Mouse (Mus musculus) limb, embryonic 14.5 days (tissue): ENCODE results near the gene Wipf3. TPM values are rescaled to one million over a fixed set of nuclear protein-coding genes. Genes with fewer than 3 reads are reported as not detected.

Experiments
- ATAC-seq: fragments of 200-750 bp; cut with Nextera tagmentation; 2 replicates; pipeline ENCODE4 v1.8.0; 2017; ENCODE audit warnings: low read depth, moderate number of reproducible peaks, moderate TSS enrichment; ENCODE audit not compliant: low FRiP score
- DNase-seq: peaks from one replicate; pipeline ENCODE4 v3.0.0-alpha.2; 2015; ENCODE audit warnings: low spot score
- H3K27ac ChIP-seq: fragments of 300-500 bp; sonication (generic); replicated peaks from 2 replicates; pipeline ENCODE4 v1.5.1; 2014; ENCODE audit warnings: low read depth, mild to moderate bottlenecking, low read length, moderate library complexity, mixed read lengths
- H3K27me3 ChIP-seq: fragments of 300-500 bp; sonication (generic); 2 replicates; pipeline ENCODE4 v1.6.1; 2014; ENCODE audit warnings: low read length, mixed read lengths; ENCODE audit not compliant: control insufficient read depth, insufficient read depth
- H3K36me3 ChIP-seq: fragments of 300-500 bp; sonication (generic); 2 replicates; pipeline ENCODE4 v1.6.1; 2014; ENCODE audit warnings: mild to moderate bottlenecking, low read length, moderate library complexity, mixed read lengths; ENCODE audit not compliant: control insufficient read depth, insufficient read depth
- H3K4me1 ChIP-seq: fragments of 300-500 bp; sonication (generic); 2 replicates; pipeline ENCODE4 v1.6.1; 2014; ENCODE audit warnings: antibody characterized with exemption, low read length, mixed read lengths; ENCODE audit not compliant: control insufficient read depth, insufficient read depth
- H3K4me2 ChIP-seq: fragments of 300-500 bp; sonication (generic); replicated peaks from 2 replicates; pipeline ENCODE4 v1.6.1; 2014; ENCODE audit warnings: low read depth, mild to moderate bottlenecking, low read length, moderate library complexity; ENCODE audit not compliant: severe bottlenecking
- H3K4me3 ChIP-seq: fragments of 300-500 bp; sonication (generic); replicated peaks from 2 replicates; pipeline ENCODE4 v1.5.1; 2014; ENCODE audit warnings: low read length
- H3K9ac ChIP-seq: fragments of 300-500 bp; sonication (generic); 2 replicates; pipeline ENCODE4 v1.6.1; 2014; ENCODE audit warnings: mild to moderate bottlenecking, low read depth, low read length, moderate library complexity; ENCODE audit not compliant: severe bottlenecking
- H3K9me3 ChIP-seq: fragments of 300-500 bp; sonication (generic); 2 replicates; pipeline ENCODE4 v1.6.1; 2016; ENCODE audit warnings: low read length; ENCODE audit not compliant: control insufficient read depth
- POLR2A ChIP-seq: fragments of 200-500 bp; IDR thresholded peaks from 2 replicates; pipeline ENCODE4 v1.8.0; 2012; ENCODE audit warnings: inconsistent platforms, mild to moderate bottlenecking, moderate library complexity, borderline replicate concordance; ENCODE audit not compliant: insufficient read depth, insufficient read length; ENCODE audit errors: extremely low read depth
- WGBS: fragments of 180-500 bp; shearing (Covaris S2); extraction: QIAGEN DNeasy Blood & Tissue Kit; methylation state at CpG from one replicate; pipeline ENCODE4 v1.1.7; 2014; 5-methylcytosine and 5-hydroxymethylcytosine counted together
- polyA plus RNA-seq, 2 experiments: library from polyadenylated mRNA; depleted of rRNA in 1 of 2; stranded (reverse) in 1 of 2; unstranded in 1 of 2; fragments of >200 nt; fragmentation: Nextera tagmentation in 1 of 2; extraction: Ambion mirVana in 1 of 2; gene quantifications; 2 replicates each; pipeline versions ENCODE4 v1.2.1 to v1.2.3; 2012 to 2014

Gene Wipf3
- polyA plus RNA-seq, 2 experiments = 1.8 to 5.6 TPM

- no peak overlapping the region for H3K9ac ChIP-seq
- no peaks in the 10 kb centered on the region for H3K9me3 ChIP-seq
- no peaks in the 10 kb centered on the region for H3K4me1 ChIP-seq
- H3K27me3 ChIP-seq = no peaks in the 10 kb centered on the region
- 64% methylated on average over 7 of the region's 7 CpGs for WGBS
- no peak overlapping the region for H3K4me3 ChIP-seq
- DNase-seq (no peak), ATAC-seq (no peak)
- H3K4me2 ChIP-seq = no peak overlapping the region
- H3K27ac ChIP-seq = no peak overlapping the region
- TF ChIP-seq POLR2A = no peak
- no peaks in the 10 kb centered on the region for H3K36me3 ChIP-seq
Observed at GRCm38 (mm10) chr6:54459661-54460060, 30.3 kb downstream of the Wipf3 start.

- TF ChIP-seq POLR2A = no peak
- Histone ChIP-seq H3K27ac (no peak overlapping the region), H3K4me2 (no peak overlapping the region), H3K9me3 (no peaks in the 10 kb centered on the region), H3K36me3 (no peaks in the 10 kb centered on the region), H3K9ac (no peak overlapping the region), H3K4me1 (no peaks in the 10 kb centered on the region), H3K27me3 (no peaks in the 10 kb centered on the region), H3K4me3 (no peak overlapping the region)
- ATAC-seq (no peak), DNase-seq (no peak)
- 77% methylated on average over 6 of the region's 6 CpGs for WGBS
Observed at GRCm38 (mm10) chr6:54460172-54460914, 30.9 kb downstream of the Wipf3 start.

- H3K4me3 ChIP-seq = no peak overlapping the region
- 65% methylated on average over 13 of the region's 13 CpGs for WGBS
- H3K27me3 ChIP-seq = no peaks in the 10 kb centered on the region
- ATAC-seq = no peak
- H3K4me1 ChIP-seq = no peaks in the 10 kb centered on the region
- H3K9ac ChIP-seq = no peak overlapping the region
- H3K36me3 ChIP-seq = no peaks in the 10 kb centered on the region
- H3K27ac ChIP-seq = no peak overlapping the region
- DNase-seq = no peak
- H3K4me2 ChIP-seq = no peak overlapping the region
- TF ChIP-seq POLR2A = no peak
- H3K9me3 ChIP-seq = no peaks in the 10 kb centered on the region
Observed at GRCm38 (mm10) chr6:54460915-54461671, 31.7 kb downstream of the Wipf3 start.

- Histone ChIP-seq H3K4me2 (no peak overlapping the region), H3K4me1 (no peaks in the 10 kb centered on the region), H3K36me3 (no peaks in the 10 kb centered on the region), H3K27me3 (no peaks in the 10 kb centered on the region), H3K9ac (no peak overlapping the region), H3K9me3 (no peaks in the 10 kb centered on the region), H3K27ac (no peak overlapping the region), H3K4me3 (no peak overlapping the region)
- no peak for ATAC-seq
- no peak for TF ChIP-seq POLR2A
- WGBS = 84% methylated on average over 6 of the region's 6 CpGs
- DNase-seq = no peak
Observed at GRCm38 (mm10) chr6:54462766-54463165, 33.4 kb downstream of the Wipf3 start.

- DNase-seq (no peak), ATAC-seq (no peak)
- no peaks in the 10 kb centered on the region for H3K9me3 ChIP-seq
- no peak for TF ChIP-seq POLR2A
- H3K4me2 ChIP-seq = no peak overlapping the region
- no peak overlapping the region for H3K9ac ChIP-seq
- no peak overlapping the region for H3K27ac ChIP-seq
- H3K4me3 ChIP-seq = no peak overlapping the region
- WGBS = 66% methylated on average over 8 of the region's 8 CpGs
- H3K36me3 ChIP-seq = no peaks in the 10 kb centered on the region
- H3K27me3 ChIP-seq = no peaks in the 10 kb centered on the region
- H3K4me1 ChIP-seq = no peaks in the 10 kb centered on the region
Observed at GRCm38 (mm10) chr6:54463701-54464458, 34.5 kb downstream of the Wipf3 start.
